Mouse (Mus musculus): ENCODE measurements around the gene Itpa.

Gene Itpa

DNA sequence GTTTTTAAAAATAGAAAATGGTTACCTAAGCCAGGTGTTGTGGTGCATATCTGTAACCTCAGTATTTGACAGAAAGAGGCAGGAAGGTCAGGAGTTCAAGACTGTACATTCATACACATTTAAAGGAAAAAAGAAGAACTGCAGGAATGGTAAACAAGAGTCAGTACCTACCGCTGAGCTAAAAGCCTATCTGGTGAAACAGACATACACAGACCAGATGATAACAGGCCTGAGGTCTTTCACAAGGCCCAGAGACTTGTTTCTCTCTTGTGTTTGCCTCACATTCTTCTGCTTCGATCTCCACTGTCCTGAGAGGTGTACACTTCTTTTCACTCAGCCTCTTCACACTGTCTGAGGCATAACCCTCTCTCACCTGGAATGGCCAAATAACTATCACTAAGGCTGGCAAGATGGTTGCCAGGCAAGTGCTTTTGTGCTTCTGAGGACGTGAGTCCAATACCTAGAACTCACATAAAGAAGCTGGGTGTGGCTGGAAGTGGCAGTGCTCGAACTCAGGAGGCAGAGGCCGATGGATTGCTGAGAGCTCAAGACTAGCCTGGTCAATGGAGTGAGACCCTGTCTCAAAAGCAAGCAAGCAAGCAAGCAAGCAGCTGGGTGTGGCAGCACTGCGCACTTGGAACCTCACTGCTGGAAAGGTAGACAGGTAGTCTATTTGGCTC is 11.6 kb upstream of the Itpa start:
- no peak for DNase-seq (ENCODE audit: low read depth, low spot score)

DNA sequence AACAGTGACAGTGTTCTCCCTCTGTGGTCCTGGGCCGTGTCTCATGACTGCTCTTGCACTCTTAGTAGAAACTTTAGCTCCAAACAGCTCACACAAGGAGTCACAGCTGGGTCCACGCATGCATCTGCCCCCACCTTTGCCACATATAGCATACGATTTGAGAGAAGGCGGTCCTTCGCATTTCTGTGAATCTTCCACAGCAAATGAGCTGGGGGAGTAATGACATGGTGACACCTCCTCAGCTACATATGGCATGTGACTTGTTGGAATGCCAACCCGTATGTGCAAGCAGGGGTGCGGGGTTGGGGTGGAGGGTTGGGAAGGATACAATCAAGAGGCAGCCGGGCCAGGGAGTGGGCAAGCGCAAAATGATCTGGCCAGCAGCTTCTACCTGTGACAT is 10.9 kb upstream of the Itpa start:
- DNase-seq (ENCODE audit: low read depth, low spot score): no peak

DNA sequence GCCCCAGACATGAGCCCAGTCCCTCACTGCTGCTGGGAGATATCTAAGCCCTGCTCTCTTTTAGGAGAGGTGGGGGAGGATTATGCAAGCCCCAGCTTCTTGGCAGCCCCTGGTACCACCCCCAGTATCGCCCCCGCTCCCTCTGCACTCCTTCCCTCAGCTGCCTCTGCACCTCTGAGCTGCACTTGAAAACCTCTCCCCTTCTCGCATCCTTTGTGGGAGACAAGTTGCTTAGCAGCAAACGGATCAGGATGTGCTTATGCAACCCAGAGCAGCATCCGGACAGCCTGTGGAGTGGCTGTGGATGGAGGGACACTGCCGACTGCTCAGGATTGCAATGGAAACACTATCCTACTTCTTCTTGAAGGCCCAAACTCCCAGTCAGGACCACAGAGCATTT is 9.9 kb upstream of the Itpa start:
- DNase-seq (ENCODE audit: low read depth, low spot score): no peak

DNA sequence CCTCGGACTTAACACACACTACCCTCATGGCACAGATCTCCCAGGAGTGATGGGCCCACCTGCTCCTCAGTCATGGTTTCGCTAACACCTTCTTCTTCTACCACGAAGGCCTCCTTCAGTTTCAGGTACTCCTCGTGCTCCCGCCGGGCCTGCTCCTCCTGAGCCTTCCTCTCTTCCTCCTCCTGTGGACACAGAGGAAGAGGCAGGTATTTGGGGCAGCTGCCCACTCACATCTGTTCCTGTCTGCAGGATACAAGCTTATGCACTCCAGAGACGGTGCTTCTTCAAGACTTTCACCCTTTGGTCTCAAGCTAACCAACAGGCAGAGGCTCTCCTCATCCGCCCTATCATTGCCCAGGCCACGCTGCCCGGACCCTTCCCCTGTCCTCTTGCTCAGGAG is 8.9 kb upstream of the Itpa start:
- DNase-seq (ENCODE audit: low read depth, low spot score): no peak

DNA sequence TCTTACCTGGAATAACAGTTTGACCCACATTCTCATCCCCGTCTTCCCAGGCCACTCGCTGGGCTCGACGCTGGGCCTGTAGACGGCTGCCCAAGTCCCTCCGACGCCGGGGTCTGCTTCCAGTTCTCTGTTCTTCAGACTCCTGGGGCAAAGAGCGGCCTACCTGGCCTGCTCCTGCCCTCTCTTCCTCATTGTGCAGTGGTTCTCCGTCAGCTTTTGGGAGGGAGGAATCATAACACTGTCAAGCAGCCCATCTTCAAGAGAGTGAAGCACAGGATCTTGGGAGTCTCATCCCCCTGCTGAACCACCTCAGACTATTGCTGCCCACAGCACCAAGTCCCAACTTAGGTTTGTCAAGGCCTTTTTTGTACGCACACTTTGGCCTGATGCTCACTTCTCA is 4.1 kb upstream of the Itpa start:
- DNase-seq (ENCODE audit: low read depth, low spot score): no peak

DNA sequence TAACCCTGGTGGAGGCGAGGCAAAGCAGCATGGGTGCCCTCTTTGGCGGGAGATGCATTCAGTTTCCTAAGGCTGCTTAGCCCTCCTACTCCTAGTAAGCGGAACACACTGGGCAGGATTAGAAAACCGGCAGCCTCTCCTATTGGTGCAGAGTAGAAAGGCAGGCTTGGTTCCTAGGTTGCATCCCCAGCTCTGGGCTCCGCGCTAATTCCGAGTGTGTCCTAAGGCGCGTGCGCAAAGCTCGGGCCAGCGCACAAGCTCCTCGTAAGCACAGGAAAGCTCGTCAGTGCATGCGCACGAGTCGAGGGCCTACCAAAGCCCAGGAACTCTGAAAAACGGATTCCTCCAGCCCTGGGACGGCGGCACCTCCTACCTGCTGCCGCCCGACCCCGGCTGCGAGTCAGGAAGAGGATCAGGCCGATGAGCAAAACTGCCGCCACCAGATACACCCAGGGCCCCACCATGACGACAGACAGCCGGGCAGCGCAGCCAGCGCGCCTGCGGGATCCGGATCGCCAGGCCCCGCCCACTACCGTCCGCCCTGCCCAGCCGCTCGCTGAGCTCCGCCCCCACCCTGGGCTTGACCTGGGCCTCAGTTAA is 3.2 kb upstream of the Itpa start, which contains the start of gene Ddrgk1:
Ddrgk1 (minus strand) TSS at position 558 of the 600 bp plus-strand sequence.
- peak; percentile 93 for DNase-seq (ENCODE audit: low read depth, low spot score)

DNA sequence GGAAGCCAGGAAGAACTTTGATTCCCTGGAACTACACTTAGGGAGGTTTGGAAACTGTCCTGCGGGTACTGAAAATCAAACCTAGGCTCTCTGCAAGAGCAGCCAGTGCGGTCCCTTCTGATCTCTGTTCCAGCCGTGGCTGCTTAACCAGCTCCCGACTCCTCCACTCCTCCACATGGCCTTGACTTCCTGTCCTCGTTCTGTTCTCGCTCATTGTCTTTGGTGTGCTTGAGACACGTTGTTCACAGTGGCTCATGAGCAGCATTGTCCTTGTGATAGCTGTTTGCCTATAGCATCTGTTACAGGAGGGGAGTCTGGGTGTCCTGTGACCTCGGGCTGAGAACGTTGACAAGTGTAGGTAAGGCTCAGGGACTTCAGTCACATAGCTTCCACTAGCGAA is 9.8 kb downstream of the Itpa start:
- DNase-seq (ENCODE audit: low read depth, low spot score): no peak

DNA sequence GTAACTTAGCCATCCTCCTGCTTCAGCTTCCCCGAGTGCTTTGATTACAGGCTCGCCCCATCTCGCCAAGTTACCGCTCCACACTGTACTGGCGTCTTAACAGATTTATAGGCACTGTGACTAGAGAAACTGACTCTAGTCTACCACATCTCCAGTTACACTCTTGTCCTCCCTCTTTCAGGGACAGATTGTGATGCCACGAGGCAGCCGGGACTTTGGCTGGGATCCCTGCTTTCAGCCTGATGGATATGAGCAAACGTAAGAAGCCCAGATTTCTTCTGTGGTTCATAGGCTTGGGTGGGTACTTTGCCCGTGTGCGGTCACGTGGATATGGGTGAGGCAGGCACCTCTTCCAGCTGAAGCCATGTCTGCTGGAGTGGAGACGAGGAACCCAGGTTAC is 11.7 kb downstream of the Itpa start:
- DNase-seq (ENCODE audit: low read depth, low spot score): no peak

DNA sequence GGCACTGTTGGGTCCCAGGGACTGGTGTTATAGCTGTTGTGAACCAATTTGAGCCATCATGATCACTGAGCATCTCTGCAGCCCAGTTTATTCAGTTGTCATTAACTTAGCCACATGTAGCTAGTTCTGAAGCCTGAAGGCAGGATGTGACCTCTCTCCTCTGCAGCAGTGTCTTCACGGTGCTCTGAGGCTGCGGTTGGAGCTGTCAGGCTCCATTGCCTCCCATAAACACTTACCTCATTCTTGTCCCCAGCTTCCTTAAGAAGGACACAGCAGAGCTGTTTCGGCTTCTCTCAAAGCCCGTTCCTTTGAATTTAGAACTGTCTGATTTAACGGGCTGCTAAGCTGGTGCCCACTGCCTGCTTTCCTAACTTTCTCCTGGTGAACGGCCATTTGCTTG is 12.5 kb downstream of the Itpa start:
- DNase-seq (ENCODE audit: low read depth, low spot score): no peak

DNA sequence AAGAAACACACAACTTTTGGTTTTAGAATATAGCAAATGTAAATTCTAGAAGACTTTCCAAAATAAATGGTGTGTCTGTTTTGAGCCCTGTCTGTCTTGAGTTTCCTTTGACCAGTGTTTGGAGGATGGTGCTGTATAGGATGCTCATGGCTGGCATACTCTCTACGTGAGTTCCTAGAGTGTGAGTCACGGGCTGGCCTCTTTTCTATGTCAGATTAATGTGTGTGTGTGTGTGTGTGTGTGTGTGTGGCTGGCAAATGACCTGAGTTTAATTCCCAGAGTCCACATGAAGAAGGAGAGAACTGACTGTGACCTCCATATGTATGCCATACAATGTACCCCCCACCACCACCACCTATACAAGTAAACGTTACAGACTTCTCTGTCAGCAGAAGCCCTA is 14.1 kb downstream of the Itpa start:
- DNase-seq (ENCODE audit: low read depth, low spot score): no peak

DNA sequence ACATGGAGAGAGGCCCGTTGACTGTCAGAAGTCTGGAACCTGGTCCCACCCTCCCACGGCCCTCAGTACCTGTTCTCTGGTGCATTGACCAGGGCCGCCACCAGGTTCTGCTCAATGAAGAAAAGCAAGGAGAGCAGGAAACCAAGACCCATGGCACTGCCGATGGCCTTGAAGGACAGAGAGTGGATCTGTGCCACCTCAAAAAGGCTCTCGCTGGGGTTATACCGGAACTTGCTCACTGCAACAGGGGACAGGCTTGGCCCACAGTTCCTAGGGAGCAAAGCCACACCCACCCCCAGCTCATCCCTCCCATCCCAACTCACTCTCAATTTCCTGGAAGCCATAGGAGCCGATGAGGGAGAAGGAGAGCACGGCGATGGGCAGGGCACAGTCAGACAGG is 18.0 kb downstream of the Itpa start:
- DNase-seq (ENCODE audit: low read depth, low spot score): no peak

DNA sequence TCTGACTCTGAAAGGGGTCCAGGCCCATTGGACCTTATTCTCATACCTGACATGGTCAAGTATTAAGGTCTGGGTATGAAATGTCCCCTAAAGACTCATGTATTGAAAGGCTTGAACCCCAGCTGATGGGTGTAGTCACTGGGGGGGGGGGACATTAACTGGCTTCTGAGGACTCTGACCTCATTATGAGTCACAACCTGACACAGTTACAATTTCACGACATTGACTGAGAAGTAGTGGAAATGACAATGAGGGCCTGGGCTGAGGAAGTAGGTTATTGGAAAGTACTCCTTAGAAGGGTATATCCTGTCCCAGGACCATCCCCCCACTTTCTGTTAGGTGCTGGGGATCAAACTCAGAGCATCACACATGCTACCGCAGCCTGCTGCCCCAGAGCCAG is 21.6 kb downstream of the Itpa start:
- DNase-seq (ENCODE audit: low read depth, low spot score): no peak

DNA sequence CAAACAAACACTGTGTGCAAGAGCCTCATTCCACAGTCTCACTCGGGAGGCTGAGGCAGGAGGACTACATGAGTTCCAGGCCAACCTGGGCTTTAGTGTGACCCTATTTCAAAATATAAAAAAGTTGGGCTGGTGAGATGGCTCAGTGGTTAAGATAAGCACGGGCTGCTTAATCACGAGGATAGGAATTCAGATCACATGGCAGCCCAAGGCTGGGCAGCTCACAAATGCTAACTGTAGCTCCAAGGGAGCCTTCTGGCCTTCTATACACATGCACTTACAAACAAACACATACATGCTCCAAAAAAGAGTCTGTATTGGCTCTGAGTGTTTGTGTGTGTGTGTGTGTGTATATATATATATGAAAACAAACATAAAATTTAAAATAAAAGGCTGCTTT is 26.2 kb downstream of the Itpa start:
- DNase-seq (ENCODE audit: low read depth, low spot score): no peak

DNA sequence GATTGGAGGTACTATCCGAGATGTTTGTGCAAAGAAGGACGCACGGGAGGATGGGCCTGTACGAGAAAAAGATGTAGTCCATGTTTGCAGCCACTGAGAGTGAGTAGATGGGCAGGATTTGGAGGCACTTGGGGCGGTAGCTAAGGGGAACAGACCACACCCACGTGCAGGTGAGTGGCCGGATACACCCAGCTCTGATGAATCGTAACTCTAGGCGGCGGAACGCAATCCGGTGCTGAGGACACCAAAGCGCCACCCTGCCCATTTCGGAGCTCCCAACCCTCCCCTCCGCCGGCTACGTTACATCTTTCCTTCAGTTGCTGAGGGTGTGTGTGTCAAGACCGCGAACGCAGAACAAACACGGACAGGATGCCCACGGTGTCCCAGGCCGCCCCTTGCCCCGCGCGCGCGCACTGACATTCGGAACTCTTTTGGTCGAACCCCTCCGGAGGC is 29.3 kb downstream of the Itpa start:
- DNase-seq (ENCODE audit: low read depth, low spot score): no peak

DNA sequence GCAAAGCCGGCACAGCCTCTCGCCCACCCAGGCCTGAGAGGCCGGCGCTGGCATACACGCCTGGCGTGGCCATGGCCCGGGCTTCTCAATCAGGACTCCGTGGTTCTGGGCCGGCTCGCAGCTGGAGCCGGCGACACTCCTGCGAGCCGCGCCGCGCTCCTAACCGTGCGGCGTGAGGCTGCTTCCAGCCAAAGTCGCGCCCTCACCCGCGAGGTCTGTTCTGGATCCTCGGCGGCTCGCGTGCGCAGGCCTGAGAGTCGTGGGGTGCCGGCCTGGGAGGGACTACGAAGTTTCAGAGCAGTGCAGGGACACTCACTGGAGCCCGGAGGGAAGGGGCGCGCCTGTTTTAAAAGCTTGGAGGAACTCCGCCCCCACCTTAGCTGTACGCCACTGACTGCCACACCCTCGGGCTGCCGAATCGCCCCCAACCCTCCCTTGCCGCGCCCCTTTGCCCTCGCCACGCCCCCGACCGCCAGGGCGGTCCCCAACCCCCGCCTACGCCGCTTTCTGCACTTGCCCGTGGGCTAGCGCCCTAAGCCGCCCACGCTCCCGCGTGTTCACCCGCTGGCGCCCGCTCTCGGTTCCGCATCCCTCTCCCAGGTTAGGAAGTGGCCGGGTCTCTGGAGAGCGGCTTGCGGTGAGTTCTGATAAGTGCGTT is 29.9 kb downstream of the Itpa start, which contains the start of gene Slc4a11:
Slc4a11 (minus strand) TSS at position 367 of the 658 bp plus-strand sequence.
- peak; percentile 4 for DNase-seq (ENCODE audit: low read depth, low spot score)

DNA sequence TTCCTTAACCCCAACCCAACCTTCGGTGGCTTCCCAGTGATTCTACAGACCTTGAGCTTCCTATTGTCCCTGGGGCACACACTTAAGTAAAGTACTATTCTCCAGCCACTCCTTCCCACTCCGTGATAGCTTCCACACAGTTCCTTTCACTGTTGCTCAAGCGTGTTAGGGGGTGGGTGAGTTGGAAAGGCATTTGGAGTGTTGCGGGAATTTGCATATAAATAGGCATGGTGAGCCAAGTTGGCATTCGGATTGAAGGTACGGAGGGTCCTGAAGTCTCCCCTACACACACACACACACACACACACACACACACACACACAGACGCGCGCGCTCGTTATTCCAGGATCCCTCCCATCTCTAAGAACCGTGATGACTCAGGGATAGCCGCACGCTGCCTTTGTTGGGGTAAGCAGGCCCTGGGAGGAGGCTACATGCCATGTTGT is 30.4 kb downstream of the Itpa start:
- DNase-seq (ENCODE audit: low read depth, low spot score): no peak

DNA sequence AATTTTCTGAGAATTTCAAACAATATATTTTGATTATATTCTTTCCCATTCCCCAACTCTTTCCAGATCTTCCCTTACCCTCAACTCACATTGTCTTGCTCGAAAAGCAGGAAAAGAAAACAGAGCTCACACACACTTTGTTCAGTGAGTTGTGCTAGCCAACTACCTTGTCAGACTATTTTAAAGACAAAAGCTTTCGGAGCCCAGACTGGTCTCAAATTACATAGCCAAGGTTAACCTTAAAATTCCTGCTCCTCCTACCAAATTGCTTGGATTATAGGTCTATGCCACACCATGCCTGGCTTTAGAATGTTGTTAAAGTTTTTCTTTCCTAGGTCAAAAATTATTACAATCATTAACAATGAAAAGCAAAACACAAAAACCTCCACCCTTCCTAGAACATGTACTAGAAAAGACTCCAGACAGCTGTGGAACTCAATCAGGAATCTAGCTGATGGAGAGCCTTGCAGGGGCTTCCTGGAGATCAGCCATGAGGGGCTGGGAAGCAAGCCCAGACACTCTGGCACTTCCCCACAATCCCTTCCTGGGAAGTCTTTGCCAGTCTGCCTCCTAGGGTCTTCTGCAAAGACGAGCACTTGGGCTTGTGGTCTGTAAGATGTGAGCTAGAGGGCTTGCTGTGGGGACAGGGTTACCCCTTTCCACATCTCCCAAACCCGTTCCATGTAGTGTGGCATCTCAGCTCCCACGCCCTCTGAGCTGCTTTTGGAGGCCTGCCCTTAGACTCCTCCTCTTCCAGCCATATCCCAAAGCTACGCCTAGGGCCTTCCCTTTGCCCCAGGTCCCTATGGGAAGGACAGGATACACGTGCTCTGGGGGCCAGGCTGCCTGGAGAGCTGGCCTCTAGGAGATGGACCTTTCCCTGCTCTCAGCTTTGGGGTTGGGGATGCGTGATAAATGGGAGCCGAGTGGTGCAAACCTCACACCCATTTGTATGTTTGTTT is 36.9 kb downstream of the Itpa start:
- no peak for DNase-seq (ENCODE audit: low read depth, low spot score)

DNA sequence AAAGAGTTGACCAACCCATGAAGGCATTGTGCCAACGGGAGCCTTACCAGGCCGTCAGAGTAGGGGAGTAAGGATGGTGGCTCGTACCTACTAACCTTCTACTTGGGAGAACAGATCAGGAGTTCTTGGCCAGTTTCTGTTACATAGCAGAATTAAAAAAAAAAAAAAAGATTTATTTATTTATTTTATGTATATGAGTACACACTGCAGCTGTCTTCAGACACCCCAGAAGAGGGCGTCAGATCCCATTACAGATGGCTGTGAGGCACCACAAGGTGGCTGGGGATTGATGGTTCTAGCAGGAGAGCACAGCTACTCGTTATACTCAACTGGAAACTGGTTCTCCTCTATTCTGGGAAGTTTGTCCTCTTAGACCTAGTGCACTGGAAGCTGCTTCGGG is 37.8 kb downstream of the Itpa start:
- DNase-seq (ENCODE audit: low read depth, low spot score): no peak

DNA sequence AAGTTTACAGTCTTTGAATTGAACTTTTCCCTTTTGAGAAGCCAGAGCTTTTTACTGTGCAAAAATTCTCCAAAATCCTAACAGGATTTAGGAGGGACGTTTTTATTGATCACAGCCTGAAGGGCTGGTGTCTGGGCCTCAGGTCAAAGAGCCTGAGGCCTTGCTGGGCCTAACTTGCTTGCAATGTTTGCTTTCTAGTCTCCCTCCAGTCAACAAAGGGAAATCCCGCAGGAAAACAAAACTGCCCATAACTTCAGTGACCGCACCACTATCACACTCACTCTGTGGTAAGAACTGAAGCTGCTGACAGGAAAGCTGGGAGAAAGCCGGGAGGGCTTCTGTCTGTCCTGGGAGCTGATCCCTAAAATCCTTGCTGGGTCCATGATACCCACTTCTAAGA is 39.2 kb downstream of the Itpa start:
- DNase-seq (ENCODE audit: low read depth, low spot score): no peak

DNA sequence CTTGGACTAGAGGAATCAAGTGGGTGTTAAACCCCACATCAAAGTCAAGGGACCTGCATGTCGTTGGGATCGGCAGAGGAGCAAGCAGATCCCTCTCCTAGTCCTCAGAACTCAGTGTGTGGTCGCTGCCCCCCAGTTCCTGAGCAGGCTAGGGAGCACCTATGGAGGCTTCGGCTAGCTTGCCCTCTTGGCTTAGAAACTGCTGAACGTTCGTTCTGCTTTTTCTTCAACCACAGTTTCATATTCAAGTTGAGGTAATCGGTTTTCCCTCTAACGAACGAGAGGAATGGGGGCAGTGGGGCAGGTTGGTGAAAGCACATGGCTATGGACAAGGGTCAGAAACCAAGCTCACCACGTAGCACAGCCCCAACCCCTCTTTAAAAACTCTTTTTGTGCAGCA is 39.6 kb downstream of the Itpa start:
- DNase-seq (ENCODE audit: low read depth, low spot score): no peak

DNA sequence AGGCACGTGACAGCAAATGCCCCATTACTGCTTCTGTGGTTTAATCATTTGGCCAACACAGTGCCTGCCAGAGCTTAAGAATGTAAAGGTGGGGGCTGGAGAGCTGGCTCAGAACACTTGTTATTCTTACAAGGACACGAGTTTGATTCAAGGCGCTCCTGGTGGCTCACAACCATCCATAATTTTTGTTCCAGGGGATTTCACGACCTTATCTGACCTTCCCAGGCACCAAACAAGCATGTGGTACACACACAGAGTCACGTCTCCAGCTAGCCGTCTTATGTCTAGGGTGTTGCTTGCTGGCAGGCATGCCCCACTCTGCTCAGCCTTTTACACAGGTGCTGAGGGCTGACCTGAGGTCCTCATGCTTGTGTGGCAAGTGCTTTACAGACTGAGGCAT is 50.5 kb downstream of the Itpa start:
- DNase-seq (ENCODE audit: low read depth, low spot score): no peak

DNA sequence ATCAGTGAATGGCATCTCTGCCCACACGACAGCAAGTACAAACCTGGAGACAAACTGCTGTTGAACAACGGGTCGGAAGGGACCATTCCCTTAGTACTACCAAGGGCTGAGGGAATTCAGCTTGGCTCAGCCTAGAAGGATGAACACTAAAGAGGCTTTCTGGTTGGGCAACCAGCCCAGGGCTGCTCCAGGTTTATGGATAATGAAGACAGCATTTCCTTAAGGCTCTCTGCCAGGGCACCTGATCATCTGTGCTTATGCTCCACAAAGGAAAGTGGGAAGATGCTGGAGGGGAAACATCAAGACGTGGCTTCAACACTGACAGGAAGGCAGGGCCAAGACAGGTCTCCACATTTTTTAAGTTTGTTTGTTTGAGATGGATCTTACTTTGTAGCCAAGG is 57.0 kb downstream of the Itpa start:
- DNase-seq (ENCODE audit: low read depth, low spot score): no peak
